Mouse (Mus musculus) forebrain, embryonic 13.5 days (tissue): ENCODE data around the gene Slco1c1. TPM values are rescaled to one million over a fixed set of nuclear protein-coding genes. Genes with fewer than 3 reads are reported as not detected.

Source experiments
- ATAC-seq: fragments of 200-750 bp; cut with Nextera tagmentation; 2 replicates; pipeline ENCODE4 v1.8.0; 2017
- H3K27ac ChIP-seq: fragments of 300-500 bp; sonication (generic); 2 replicates; pipeline ENCODE4 v1.5.1; 2015; ENCODE audit warnings: inconsistent platforms, mild to moderate bottlenecking, moderate library complexity
- H3K27me3 ChIP-seq: fragments of 300-500 bp; sonication (generic); 2 replicates; pipeline ENCODE4 v1.6.1; 2015; ENCODE audit warnings: mild to moderate bottlenecking, inconsistent platforms
- H3K36me3 ChIP-seq: fragments of 300-500 bp; sonication (generic); 2 replicates; pipeline ENCODE4 v1.6.1; 2015; ENCODE audit warnings: mild to moderate bottlenecking, inconsistent platforms; ENCODE audit not compliant: poor library complexity, severe bottlenecking
- H3K4me1 ChIP-seq: fragments of 300-500 bp; sonication (generic); 2 replicates; pipeline ENCODE4 v1.6.1; 2015; ENCODE audit warnings: inconsistent platforms
- H3K4me2 ChIP-seq: fragments of 300-500 bp; sonication (generic); 2 replicates; pipeline ENCODE4 v1.6.1; 2015; ENCODE audit warnings: inconsistent platforms, mild to moderate bottlenecking, moderate library complexity
- H3K4me3 ChIP-seq: fragments of 300-500 bp; sonication (generic); 2 replicates; pipeline ENCODE4 v1.5.1; 2015; ENCODE audit warnings: mild to moderate bottlenecking, inconsistent platforms
- H3K9ac ChIP-seq: fragments of 300-500 bp; sonication (generic); 2 replicates; pipeline ENCODE4 v1.6.1; 2015; ENCODE audit warnings: mild to moderate bottlenecking, inconsistent platforms
- H3K9me3 ChIP-seq: fragments of 300-500 bp; sonication (generic); replicated peaks from 2 replicates; pipeline ENCODE4 v1.6.1; 2016; ENCODE audit warnings: inconsistent platforms
- WGBS: fragments of 180-500 bp; shearing (Covaris S2); methylation state at CpG from one replicate; pipeline ENCODE4 v1.1.7; 2015; 5-methylcytosine and 5-hydroxymethylcytosine counted together
- polyA plus RNA-seq: library from polyadenylated mRNA; unstranded; fragments of >200 nt; fragmentation: Nextera tagmentation; extraction: Ambion mirVana; gene quantifications from 2 replicates; pipeline ENCODE4 v1.2.1, GENCODE M21; 2015

The Slco1c1 gene
- polyA plus RNA-seq, 1 experiment from 2014 or later, result 4.7 TPM

GRCm38 (mm10) chr6:141596081-141596480, 71.9 kb downstream of the Slco1c1 start:
- peaks cover 9% of the 10 kb centered on the region for H3K9me3 ChIP-seq
- ATAC-seq, result no peak
- H3K4me3 ChIP-seq, result no peak overlapping the region
- no peak overlapping the region for H3K27ac ChIP-seq
- H3K4me1 ChIP-seq, result no peaks in the 10 kb centered on the region
- H3K4me2 ChIP-seq, result no peak overlapping the region
- H3K36me3 ChIP-seq, result no peaks in the 10 kb centered on the region
- no peak overlapping the region for H3K9ac ChIP-seq
- no peaks in the 10 kb centered on the region for H3K27me3 ChIP-seq
- WGBS, result 87% methylated on average over 2 of the region's 2 CpGs

DNA sequence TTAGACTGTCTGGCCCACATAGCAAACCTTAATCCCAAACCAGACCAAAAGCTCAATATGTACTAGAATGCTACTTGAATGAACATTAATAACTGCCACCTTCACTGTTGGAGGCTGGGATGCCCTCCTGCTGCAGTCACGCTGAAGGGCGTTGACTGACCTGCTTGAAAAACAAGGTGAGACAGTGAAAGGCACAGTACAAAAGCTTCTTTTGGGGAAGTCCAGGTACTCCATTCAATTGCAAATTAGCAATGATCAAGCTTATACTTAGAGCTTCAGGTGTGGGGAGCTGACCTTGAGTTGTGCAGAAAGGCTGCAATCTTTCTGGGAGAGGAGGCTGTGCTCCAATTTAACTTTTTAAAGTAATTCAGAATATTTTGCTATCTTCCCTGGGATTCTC, 72.9 kb downstream of the Slco1c1 start:
- no peaks in the 10 kb centered on the region for H3K27me3 ChIP-seq
- H3K4me3 ChIP-seq, result no peak overlapping the region
- no peak overlapping the region for H3K27ac ChIP-seq
- H3K4me1 ChIP-seq, result no peaks in the 10 kb centered on the region
- H3K36me3 ChIP-seq, result no peaks in the 10 kb centered on the region
- H3K9ac ChIP-seq, result no peak overlapping the region
- H3K9me3 ChIP-seq, result peaks cover 9% of the 10 kb centered on the region
- no peak overlapping the region for H3K4me2 ChIP-seq
- ATAC-seq, result no peak
- WGBS, result 98% methylated on average over 2 of the region's 2 CpGs

DNA sequence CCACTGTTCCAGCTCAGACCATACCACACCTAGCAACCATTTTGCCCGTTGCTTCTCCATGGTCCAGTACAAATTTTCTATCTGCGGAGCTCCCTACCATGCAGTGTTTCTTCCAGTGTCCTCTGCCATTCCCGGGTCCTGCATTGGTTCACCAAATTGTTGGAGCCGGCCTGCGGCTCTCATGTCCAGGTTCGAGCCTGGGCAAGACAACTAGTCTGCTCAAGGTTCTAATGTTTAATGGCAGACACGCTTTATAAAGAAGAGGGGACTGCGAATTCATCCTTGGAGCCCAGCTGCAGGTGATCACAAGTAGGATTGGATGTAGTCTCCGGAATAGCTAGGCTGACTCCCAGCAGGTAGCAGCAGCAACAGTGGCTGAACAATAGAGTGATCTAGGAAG, 76.8 kb downstream of the Slco1c1 start:
- WGBS, result 65% methylated on average over 9 of the region's 9 CpGs
- no peak overlapping the region for H3K9ac ChIP-seq
- H3K9me3 ChIP-seq, result peaks cover 9% of the 10 kb centered on the region
- no peaks in the 10 kb centered on the region for H3K36me3 ChIP-seq
- no peak for ATAC-seq
- no peak overlapping the region for H3K4me3 ChIP-seq
- no peak overlapping the region for H3K27ac ChIP-seq
- H3K27me3 ChIP-seq, result no peaks in the 10 kb centered on the region
- H3K4me1 ChIP-seq, result no peaks in the 10 kb centered on the region
- H3K4me2 ChIP-seq, result no peak overlapping the region

GRCm38 (mm10) chr6:141610702-141611260, 86.6 kb downstream of the Slco1c1 start:
- no peak for ATAC-seq
- no peak overlapping the region for H3K4me3 ChIP-seq
- no peak overlapping the region for H3K9ac ChIP-seq
- H3K4me1 ChIP-seq, result no peaks in the 10 kb centered on the region
- H3K9me3 ChIP-seq, result no peaks in the 10 kb centered on the region
- H3K27ac ChIP-seq, result no peak overlapping the region
- no peak overlapping the region for H3K4me2 ChIP-seq
- WGBS, result 78% methylated on average over 2 of the region's 2 CpGs
- H3K36me3 ChIP-seq, result no peaks in the 10 kb centered on the region
- H3K27me3 ChIP-seq, result no peaks in the 10 kb centered on the region

GRCm38 (mm10) chr6:141614017-141614416, 89.8 kb downstream of the Slco1c1 start:
- ATAC-seq, result no peak
- no peak overlapping the region for H3K4me3 ChIP-seq
- H3K9me3 ChIP-seq, result no peaks in the 10 kb centered on the region
- no peaks in the 10 kb centered on the region for H3K4me1 ChIP-seq
- no peak overlapping the region for H3K9ac ChIP-seq
- no peaks in the 10 kb centered on the region for H3K36me3 ChIP-seq
- no peak overlapping the region for H3K4me2 ChIP-seq
- no peak overlapping the region for H3K27ac ChIP-seq
- no peaks in the 10 kb centered on the region for H3K27me3 ChIP-seq

- 92% methylated on average over 3 of the region's 3 CpGs for WGBS
Observed at GRCm38 (mm10) chr6:141615348-141615747, 91.2 kb downstream of the Slco1c1 start.

More at GRCm38 (mm10) chr6:141615348-141615747, 91.2 kb downstream of the Slco1c1 start:
- H3K4me3 ChIP-seq, result no peak overlapping the region
- H3K36me3 ChIP-seq, result no peaks in the 10 kb centered on the region
- H3K4me2 ChIP-seq, result no peak overlapping the region
- H3K27me3 ChIP-seq, result no peaks in the 10 kb centered on the region
- H3K9ac ChIP-seq, result no peak overlapping the region
- H3K27ac ChIP-seq, result no peak overlapping the region
- no peaks in the 10 kb centered on the region for H3K9me3 ChIP-seq
- H3K4me1 ChIP-seq, result no peaks in the 10 kb centered on the region
- ATAC-seq, result no peak

Other genes starting within 250 kb of the Slco1c1 start
- not detected in 2 replicates for gene Slco1b2, start 105.2 kb downstream of the Slco1c1 start, polyA plus RNA-seq
- not detected in 2 replicates for gene Gm5724, start 249.4 kb downstream of the Slco1c1 start, polyA plus RNA-seq